Mouse (Mus musculus) kidney, postnatal 25 days (tissue): ENCODE measurements around the gene Smg6.

ENCODE experiments used
- DNase-seq, 2 experiments: peaks; one replicate each; pipeline ENCODE4 v3.0.0; 2021; ENCODE audit warnings: mixed read lengths in 2 of 2

Gene Smg6

DNA sequence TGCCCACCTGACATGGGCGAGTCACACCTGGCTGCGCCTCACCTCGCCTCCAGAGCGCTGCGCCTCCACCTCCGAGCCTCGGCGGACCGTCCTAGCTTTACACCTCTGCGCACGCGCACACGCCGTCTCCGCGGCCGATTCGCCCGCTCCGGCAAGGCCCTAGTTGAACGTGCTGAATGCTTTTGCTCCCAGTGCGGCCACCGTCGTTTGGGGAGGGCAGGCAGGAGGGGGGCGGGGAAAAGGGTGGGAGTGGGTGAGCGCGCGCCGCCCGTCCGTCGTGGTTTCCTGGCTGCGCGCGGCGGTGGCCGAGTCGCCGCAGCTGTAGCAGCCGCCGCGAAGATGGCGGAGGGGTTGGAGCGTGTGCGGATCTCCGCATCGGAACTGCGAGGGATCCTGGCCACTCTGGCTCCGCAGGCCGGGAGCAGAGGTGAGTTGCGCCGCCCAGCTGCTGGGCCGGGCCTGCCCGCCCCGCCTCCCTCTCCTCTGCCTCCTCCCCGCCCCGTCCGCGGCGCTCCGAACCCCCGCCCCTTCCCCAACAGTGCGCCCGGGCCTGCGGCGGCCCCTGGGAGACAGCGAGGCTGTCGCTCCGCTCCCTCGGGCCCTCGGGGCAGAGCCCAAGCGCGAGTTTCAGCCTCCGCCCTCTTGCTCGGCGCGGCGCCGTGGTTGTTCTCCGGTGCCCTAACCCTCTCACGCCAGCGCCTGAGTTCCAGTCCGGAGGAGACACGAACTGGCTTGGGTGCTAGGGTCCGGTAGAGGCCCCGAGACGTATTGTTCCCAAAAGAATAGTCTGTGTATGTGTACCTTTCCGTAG lies at the start of gene Smg6, which contains the start of gene Srr:
TSS of gene Smg6 (plus strand) at position 247 of the 811 bp plus-strand sequence.
TSS of gene Srr (minus strand) at position 372 of the 811 bp plus-strand sequence.
- peak; percentile 95 to 98 for DNase-seq

DNA sequence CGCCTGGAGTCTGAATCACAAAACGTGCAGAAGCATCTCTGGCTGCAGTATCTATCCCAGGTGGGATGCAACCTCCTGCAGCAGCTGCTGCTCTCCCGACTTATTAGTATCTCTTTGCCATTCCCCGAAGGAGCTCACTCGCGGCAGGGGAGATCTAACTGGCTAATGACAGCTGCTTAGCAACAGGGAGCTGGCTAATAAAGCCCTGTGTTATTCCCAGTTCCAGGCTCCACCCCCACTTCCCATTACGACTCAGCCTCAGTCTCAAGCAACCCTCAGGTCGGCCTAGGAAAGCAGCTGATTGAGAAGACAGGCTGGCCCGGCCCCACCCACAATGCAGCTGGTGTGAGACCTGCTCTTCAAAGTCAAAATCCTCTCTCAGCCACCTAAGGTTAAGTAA lies 48.8 kb upstream of the Smg6 start:
- DNase-seq: peak; percentile 52 to 74

DNA sequence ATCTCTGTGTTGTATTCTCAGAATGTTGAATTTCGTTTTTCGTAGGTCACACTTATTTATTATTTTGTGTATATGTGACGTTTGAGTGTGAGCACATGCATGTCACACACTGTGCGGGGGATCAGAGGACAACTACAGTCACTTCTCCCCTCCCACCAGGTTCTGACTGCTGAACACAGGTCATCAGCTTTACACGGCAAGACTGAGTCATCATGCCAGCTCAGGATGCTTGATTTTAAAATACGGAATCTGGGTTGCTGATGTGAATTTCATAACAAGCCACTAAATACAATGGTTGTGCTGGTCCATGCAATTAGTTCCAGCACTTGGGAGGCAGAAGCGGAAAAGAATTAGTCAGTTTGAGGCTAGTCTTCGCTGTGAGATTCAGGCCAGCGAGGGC lies 44.6 kb upstream of the Smg6 start:
- no peak for DNase-seq

DNA sequence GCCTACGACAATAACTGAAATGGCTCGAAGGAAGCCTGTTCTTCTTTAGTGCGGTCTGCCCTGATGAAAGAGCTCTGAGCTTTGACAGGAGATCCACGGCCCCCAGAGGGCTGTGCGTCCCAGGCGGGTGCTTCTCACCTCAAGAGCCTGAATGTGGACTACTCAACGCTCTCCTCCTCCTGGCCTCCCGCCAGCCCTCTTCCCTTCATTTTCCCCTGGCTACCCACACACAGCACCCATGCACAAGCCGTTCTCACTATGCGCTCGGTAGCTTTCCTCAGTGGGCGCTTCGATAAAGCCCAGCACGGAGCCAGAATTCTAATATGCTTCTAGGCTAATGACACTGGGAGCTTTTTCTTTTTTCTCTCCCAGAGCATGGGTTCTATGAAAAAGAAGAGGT lies 43.6 kb upstream of the Smg6 start:
- DNase-seq: no peak

DNA sequence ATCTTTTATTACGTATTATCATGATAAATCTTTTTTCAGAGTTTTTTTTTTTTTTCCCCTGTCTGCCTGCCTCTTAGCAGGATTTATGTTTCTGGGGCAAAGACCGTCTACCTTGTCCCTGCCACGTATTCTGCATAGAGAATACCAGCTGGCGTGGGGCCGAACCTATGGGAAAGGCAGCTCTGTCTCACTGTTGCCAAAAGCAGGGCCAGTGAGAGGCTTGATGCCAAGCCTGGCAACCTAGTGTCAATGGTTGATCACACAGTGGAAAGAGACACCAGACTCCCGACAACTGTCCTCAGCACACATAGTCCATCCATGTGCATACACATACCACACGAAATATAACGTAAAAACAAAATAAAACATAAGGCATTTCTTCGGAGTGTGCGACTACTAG lies 42.5 kb upstream of the Smg6 start:
- DNase-seq: no peak

DNA sequence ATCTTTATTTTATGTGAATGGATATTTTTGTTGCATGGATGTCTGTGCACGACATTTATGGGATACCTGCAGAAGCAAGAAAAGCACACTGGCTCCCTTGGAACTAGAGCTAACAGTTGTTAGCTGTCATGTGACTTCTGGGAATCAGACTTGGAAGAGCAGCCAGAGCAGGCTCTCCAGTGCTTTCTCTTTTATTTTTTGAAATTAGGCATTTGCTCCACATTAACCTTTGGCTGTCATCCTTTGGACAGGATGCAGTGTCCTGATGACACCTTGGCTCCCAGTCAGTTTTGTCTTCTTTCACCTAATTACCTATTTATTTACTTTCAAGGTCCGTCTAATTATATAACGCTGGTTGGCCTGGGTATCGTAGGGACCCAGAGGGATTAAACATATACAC lies 31.0 kb upstream of the Smg6 start:
- DNase-seq: no peak

DNA sequence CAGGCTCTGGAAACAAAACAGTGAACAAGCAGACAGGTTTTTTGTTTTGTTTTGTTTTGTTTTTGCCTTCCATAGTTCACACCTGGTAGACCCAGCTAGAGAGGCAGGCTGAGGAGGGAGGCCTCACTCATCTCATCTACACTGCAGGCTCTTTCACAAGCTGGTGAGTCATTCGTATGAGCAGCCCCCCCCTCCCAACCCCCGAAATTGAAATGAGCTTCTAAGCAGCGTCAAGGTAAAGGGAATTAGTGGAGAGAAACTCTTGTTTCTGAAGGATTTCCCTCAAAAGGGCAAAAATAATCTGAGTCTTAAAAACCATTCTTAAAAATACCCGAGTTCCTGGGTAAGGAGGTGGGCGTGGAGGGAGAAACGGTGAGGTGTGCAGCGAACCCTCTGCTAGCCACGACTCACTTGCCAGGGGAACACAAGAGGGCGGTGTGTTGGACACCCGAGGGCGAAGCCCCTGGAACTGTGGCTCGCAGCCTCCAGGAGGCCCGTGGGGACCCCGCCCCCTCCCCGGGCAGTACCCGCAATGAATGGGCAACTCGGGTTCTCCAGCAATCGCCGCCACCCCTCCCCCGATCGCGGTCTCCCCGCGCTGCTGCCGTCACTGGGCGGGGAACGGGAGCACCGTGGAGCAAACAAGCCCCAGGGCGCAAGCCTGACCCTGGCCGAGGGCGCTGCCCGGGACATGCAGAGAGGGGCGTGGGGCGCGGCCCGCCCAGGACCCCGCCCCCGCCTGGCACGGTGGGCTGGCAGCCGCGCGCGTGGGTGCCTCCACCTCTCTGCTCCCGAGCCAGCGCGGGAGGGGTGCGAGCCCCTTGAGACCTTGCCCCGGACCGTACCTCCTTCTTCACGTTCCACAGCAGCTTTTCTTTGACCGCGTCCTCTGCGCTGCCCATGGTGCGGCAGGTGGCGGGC lies 29.4 kb upstream of the Smg6 start:
- DNase-seq: peak; percentile 66 to 86

DNA sequence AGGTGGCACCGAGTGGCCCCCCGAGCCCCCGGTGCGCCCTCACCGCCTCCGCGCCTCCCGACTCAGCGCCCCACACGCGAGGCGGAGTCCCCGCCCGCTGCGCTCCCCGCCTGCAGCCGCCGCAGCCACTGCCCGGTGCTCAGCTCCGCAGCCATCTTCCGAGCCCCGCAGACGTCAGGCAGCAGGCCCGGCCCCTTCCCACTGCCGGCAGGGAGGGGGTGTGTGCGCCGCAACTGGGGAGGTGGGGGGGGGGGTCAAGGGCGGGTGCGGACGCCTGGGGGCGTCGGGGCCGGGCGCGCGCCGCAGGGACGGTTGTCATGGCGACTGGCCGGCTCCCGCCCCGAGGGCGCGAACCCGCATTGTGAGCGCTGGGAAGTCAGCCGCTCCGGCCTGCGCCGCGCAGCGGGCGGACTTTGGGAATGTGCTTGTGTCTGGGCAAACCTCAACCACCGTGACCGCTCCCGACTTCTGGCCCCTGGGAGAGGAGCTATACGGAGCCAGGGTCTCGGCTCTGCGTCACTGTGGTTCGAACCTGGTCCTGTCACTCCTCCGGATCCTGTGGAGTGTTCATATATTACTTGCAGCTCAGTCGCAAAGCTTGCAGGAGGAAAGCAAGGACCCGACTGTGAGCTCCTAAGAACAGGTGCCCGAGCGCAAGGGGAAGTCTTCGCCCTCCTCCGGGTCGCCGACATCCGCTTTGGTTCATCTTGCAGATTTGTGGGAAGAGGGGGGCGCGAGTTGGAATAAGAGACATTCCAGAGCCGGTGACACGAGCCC lies 28.5 kb upstream of the Smg6 start, which contains the start of gene Sgsm2:
TSS of gene Sgsm2 (minus strand) at position 160 of the 777 bp plus-strand sequence.
- peak; percentile 77 to 88 for DNase-seq

DNA sequence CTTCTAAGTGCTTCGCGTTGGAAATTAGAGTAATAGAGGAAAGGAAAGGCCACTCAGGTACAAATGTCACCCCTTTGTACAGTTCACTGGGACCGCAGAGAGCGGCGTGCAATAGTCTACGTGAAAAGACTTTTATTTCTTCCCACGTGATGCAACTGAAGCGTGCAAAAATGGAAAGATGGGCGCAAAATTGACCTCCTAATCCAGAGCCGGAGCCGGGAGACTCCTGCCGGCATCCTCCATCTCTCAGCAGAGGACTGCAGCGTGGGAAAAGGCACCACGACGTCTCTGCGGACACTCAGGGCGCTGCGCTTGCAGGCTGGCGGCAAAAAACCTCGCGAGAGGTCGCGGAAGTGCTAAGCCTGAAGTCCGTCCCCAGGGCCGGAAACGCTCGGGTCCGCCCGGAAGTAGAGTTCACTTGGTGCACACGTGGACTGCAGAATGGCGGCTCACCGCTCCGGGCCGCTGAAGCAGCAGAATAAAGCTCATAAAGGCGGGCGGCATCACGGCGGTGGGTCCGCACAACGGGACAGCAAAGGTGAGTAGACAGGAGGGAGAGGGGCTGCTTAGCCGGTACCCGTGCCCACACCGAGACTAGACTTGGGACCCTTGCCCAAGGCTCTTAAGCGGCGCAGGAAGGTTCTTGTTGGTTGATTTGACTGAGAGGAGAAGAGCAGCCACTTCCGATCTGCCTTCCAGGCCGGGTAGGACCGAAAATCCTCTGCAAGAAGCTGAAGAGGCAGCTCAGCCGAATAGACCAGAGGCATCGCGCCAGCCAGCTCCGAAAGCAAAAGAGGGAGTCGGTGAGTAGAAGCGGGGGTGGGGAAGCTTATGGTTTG lies 27.7 kb upstream of the Smg6 start, which contains the start of gene Tsr1:
TSS of gene Tsr1 (plus strand) at position 394 of the 839 bp plus-strand sequence.
- peak; percentile 92 to 97 for DNase-seq

DNA sequence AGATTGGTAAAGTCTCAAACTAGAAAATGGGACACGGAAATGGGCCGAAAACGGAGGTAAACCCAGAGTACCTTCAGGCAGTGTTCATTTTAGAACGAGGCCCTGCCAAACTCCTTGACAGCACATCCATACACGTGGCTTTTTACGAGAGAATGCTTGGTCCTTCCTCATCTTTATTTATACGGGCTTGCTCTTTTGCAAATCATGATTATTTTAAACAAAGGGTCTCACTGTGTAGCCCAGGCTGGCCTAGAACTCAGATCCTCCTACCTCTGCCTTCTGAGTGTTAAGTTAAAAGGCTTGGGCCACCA lies 27.2 kb upstream of the Smg6 start:
- no peak for DNase-seq

DNA sequence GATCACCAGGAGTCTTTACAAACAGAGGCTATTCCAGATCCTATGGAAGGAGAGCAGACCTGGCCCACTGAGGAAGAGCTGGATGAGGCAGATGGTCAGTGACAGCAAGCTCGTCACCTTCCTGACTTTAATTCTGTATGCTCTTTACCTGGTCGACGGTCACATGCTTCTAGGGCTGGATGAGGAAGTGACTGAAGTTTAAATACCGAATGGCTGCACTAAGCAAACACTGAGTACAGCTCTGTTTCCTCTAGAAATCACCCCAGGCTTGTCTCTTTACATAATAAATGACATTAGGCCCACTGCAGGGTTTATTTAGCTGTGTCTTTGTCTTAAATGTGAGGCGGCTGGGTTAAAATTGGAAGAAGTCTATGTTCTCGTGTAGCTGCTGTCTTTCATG lies 24.1 kb upstream of the Smg6 start:
- DNase-seq: no peak

DNA sequence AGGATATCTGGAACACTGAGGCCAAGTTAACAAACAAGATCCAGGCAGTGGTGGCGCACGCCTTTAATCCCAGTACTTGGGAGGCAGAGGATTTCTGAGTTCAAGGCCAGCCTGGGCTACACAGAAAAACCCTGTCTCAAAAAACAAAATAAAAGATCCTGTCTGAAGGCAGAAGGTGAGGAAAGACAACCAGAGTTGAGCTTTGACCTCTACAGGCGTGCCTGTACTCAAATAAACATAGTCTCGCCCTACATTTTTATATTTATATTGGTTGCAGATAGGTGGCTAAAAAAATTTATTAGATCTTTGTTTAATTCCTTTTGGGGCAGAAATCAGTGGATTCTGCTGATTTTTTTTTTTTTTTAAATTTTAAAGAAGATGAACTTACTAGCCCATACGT lies 23.2 kb upstream of the Smg6 start:
- DNase-seq: no peak

DNA sequence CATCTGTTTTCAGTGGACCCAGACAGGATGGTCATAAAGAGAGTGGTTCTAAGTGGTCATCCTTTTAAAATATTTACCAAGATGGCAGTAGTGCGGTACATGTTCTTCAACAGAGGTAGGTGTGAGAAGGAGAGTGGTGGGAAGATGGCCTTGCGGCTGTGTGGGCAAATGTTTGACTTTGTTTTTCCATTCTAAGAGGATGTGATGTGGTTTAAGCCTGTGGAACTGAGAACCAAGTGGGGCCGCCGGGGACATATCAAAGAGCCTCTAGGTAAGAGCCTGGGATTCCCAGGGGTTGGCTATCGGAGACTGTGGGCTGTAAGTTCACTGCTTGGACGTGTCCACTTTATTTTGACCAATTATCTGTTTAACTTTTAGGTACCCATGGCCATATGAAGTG lies 17.8 kb upstream of the Smg6 start:
- DNase-seq: no peak

DNA sequence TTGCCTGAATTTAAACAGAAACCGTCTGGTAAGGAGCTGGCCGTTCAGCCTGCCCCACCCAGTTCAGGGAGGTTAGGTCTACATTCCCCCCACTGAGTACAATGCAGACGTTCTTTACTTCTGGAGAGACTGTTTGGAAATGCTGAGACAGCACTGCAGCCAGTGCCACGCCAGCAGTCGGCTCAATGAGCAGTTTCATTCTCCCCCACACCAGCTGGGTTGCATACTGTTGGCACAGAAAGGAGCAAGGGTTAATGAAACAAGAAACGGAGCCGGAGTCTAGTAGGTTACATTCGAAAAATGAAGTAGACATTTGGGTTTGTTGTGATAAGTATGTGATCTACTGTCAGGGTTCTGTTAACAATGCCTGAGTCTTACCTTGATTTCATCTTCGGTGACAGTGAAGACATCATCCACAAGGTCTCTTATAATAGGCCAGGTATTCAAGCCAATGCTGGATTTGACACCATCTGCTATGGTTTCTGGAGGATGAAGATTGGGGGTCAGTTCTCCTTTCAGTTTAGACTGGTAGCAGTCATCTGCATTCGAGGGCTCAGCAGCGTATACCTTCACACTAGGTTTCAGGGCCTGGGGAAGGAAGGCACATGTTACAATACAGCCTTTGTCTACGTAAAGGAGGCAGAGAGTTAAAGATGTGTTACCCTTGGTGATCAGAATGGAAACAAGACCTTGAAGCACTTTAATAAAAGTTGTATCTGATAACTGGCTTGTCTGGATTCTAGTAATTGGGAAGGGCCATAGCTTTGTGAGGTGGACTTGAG lies 16.8 kb upstream of the Smg6 start:
- DNase-seq: peak; percentile 34 to 72

DNA sequence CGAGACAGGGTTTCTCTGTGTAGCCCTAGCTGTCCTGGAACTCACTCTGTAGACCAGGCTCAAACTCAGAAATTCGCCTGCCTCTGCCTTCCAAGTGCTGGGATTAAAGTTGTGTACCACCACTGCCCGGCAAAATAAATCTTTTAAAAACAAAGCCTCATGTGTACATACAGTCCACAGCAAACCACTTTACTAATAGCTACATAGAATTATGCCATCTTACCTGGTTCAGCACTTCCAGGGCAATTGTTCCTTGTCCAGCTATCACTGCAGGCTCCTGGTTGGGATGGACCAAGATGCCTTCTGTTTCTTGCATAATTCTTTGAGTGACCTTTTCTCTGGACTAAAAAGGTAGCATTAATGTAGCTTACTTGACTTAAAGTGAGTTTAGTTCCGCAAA lies 15.6 kb upstream of the Smg6 start:
- no peak for DNase-seq

DNA sequence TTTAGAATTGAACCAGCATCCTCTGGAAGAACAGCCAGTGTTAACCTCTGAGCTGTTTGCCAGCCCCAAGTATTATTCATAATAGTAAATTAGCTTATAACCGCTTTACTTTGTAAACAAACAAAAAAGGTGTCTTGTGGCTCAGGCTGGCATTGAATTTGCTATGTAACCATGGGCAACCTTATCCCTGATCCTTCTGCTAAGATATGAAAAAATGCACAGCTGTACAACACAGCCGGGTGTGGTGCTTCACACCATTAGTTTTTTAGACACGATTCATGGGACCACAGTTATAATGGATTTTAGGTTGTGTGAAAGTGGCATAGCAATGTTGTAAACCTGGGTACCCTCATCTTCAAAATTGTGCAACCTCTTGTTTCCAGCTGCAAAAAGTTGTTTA lies 13.1 kb upstream of the Smg6 start:
- no peak for DNase-seq

DNA sequence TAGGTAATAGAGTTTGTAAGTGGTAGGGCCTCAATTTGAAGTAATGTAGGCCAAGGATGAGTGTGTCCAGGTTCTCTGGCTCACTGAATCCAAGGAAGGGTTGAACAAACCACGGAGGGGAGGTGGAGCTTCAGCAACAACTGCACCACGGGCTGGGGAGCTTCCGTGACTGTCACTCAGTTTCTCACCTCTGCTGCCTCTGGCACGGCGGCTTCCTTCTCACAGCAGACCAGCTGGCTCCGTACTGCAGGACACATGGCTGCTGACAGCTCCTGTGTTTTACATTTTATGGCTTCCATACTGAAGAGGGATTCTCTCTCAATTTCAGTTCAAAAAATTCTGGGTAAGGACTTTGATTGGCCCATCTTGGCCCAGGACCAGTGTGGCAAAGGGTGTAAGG lies 6.4 kb upstream of the Smg6 start:
- no peak for DNase-seq

DNA sequence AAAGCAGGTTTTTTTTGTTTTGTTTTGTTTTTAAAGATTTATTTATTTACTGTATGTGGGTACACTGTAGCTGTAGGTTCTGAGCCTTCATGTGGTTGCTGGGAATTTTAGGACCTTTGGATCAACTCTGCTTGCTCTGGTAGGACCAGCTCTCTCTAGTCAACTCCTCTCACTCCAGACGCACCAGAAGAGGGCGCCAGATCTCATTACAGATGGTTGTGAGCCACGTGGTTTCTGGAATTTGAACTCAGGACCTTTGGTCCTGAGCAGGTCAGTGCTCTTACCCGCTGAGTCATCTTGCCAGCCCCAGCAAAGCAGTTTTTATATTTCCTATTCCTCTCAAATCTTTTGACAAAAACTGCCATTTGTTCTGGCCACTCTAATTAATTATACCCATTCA lies 1.5 kb upstream of the Smg6 start:
- peak; percentile 84 to 89 for DNase-seq

DNA sequence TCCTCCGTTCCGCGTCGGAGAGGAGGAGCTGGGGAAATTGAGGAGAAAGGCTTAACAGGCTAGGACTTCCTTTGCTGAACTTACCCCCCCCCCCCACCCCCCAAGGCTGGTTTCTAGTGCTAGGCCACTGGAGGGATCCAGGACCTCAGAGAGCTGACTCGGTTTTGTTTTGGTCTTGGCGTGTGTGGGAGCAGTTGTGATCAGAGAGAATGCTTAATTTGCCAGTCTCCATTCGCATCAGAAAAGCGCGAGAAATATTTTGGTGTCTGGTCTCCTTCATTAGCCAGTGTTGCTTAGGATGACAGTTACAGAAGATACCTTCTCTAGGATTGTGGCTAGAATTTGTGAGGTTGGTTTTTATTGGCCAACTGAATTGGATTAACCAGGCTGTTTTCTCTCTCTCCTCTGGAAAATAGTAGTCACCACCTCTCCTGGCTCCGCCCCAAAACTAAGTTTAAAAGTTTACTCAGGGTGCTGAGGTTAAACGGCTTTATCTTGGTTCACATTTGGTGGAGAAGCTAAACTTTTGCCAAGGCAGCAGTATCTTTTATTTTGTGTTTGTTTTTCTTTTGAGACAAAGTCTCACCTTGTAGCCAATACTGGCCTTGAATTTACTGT lies 874 bp downstream of the Smg6 start:
- peak; percentile 81 to 82 for DNase-seq

DNA sequence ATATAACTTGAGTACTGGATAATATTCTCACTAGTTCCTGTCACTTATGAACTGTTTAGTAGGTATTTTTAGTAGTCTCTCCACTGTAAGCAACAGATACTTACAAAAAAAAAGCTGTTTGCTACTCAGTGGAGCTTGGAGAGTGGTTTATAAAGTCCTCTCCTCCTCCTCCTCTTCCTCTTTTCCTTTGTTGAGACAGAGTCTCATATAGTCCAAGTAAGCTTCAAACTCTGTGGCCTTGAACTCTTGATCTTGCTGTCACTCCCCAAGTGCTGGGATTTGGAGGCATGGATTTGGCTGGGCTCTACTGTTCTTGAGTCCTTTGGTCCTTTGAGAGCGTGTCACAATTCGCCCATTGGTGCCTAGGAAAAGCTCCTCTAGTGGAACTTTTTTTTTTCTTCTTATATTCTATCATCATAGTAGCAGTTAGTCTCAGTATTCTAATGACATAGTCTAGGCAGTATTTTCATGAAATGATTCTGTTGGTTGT lies 1.7 kb downstream of the Smg6 start:
- no peak for DNase-seq

DNA sequence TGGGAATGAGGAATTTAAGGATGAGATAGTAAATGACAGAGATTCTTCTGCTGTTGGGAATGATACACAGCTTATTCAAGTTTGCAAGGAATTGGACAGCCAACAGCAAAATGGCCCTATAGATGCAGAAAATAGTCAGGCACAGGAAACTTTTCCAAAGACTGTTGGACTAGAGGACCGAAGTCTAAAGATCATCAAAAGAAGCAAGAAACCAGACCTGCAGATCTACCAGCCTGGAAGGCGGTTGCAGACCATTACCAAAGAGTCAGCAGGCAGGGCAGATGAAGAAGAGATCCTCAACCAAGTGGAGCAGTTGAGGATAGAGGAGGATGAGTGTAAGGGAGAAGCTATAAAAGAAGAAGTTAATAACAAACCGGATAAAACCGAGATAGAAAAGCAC lies 3.5 kb downstream of the Smg6 start:
- peak in 1 of 2 experiments; percentile 61 for DNase-seq
